In the genomic region with DNA sequence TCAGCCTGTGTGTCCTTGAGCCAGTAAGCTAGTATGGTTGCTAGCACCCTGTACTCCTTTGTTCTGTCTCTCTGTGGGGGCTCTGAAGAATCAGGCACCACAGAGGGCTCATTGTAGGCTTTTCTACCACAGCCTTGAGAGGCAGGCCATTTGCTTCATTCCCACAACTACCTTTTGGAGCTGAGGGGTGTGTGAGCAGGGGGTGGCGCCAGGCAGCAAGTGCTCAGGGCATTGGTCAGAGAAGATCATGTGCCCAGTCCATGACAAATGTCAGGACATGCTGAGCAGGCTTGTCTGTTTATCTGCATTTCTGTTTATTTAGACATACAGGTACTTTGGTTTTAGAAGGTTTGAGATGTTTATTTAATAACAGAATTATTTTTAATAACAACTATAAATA, we compare ENCODE assay signal across 30 mouse cellular contexts. TPM values are rescaled to one million over a fixed set of nuclear protein-coding genes. Genes with fewer than 3 reads are reported as not detected.
DNase-seq lines count a peak whose midpoint lies in the region; ATAC-seq lines count a peak whose summit lies in the region.
"Had no signal": no experiment of that assay in that cellular context is flagged by ENCODE, and none has a peak within 500 bp of the region (broad histone marks: within the 10 kb centered on the region; RNA-seq: fewer than 3 reads in every experiment).

No protein-coding gene starts in this region.

- no peaks in the 10 kb centered on the region for H3K4me1 ChIP-seq in neural tube, embryonic 11.5 days (ENCODE audit: control insufficient read depth, insufficient read depth, low read length)
- no peaks in the 10 kb centered on the region for H3K4me1 ChIP-seq in neural tube, embryonic 15.5 days
- H3K4me1 ChIP-seq in forebrain, embryonic 13.5 days = no peaks in the 10 kb centered on the region
- no peaks in the 10 kb centered on the region for H3K4me1 ChIP-seq in midbrain, embryonic 16.5 days (ENCODE audit: control insufficient read depth, insufficient read depth, low read length)
- no peaks in the 10 kb centered on the region for H3K4me1 ChIP-seq in kidney, embryonic 16.5 days (ENCODE audit: insufficient read depth, low read length)
- H3K4me1 ChIP-seq: forebrain, embryonic 10.5 days; heart, embryonic 10.5 days; heart, embryonic 13.5 days had no signal

- no peaks in the 10 kb centered on the region for H3K36me3 ChIP-seq in neural tube, embryonic 11.5 days (ENCODE audit: control insufficient read depth, insufficient read depth, low read length)
- H3K36me3 ChIP-seq in neural tube, embryonic 15.5 days = no peaks in the 10 kb centered on the region
- no peaks in the 10 kb centered on the region for H3K36me3 ChIP-seq in forebrain, embryonic 13.5 days (ENCODE audit: poor library complexity, severe bottlenecking)
- H3K36me3 ChIP-seq in midbrain, embryonic 16.5 days (ENCODE audit: control insufficient read depth, insufficient read depth, low read length) = no peaks in the 10 kb centered on the region
- no peaks in the 10 kb centered on the region for H3K36me3 ChIP-seq in kidney, embryonic 16.5 days (ENCODE audit: insufficient read depth, low read length)
- H3K36me3 ChIP-seq: forebrain, embryonic 10.5 days; heart, embryonic 10.5 days had no signal

- no peak for ATAC-seq in neural tube, embryonic 11.5 days (ENCODE audit: insufficient read depth, low FRiP score, low TSS enrichment)
- no peak for ATAC-seq in neural tube, embryonic 15.5 days (ENCODE audit: low FRiP score)
- ATAC-seq in forebrain, embryonic 13.5 days = no peak
- no peak for ATAC-seq in midbrain, embryonic 16.5 days
- ATAC-seq in kidney, embryonic 16.5 days (ENCODE audit: low FRiP score, low TSS enrichment) = no peak
- ATAC-seq: CD4-positive, CD25-positive, alpha-beta regulatory T cell, adult 4 months; forebrain, embryonic 14.5 days; forebrain, postnatal 0 days; hindbrain, postnatal 0 days; inflammation-experienced regulatory T-cells, adult 6 months had no signal

- H3K27me3 ChIP-seq in neural tube, embryonic 11.5 days (ENCODE audit: control insufficient read depth, insufficient read depth, low read length) = no peaks in the 10 kb centered on the region
- H3K27me3 ChIP-seq in neural tube, embryonic 15.5 days (replicated peaks) = no peaks in the 10 kb centered on the region
- H3K27me3 ChIP-seq in forebrain, embryonic 13.5 days = no peaks in the 10 kb centered on the region
- no peaks in the 10 kb centered on the region for H3K27me3 ChIP-seq in midbrain, embryonic 16.5 days (ENCODE audit: control insufficient read depth, insufficient read depth, low read depth, low read length)
- no peaks in the 10 kb centered on the region for H3K27me3 ChIP-seq in kidney, embryonic 16.5 days (ENCODE audit: insufficient read depth, low read length)
- H3K27me3 ChIP-seq: heart, embryonic 13.5 days had no signal

- H3K9me3 ChIP-seq in neural tube, embryonic 11.5 days (ENCODE audit: control insufficient read depth, low read length) = no peaks in the 10 kb centered on the region
- no peaks in the 10 kb centered on the region for H3K9me3 ChIP-seq in neural tube, embryonic 15.5 days (replicated peaks)
- no peaks in the 10 kb centered on the region for H3K9me3 ChIP-seq in forebrain, embryonic 13.5 days (replicated peaks)
- H3K9me3 ChIP-seq in midbrain, embryonic 16.5 days (replicated peaks; ENCODE audit: control insufficient read depth, low read length, poor library complexity, severe bottlenecking) = no peaks in the 10 kb centered on the region
- H3K9me3 ChIP-seq in kidney, embryonic 16.5 days (ENCODE audit: low read length) = no peaks in the 10 kb centered on the region
- H3K9me3 ChIP-seq: forebrain, embryonic 10.5 days; G1E; heart, embryonic 10.5 days; heart, embryonic 13.5 days had no signal

- 80% methylated on average over 1 of the region's 1 CpGs for WGBS in neural tube, embryonic 11.5 days
- 88% methylated on average over 1 of the region's 1 CpGs for WGBS in neural tube, embryonic 15.5 days
- 86% methylated on average over 1 of the region's 1 CpGs for WGBS in forebrain, embryonic 13.5 days
- WGBS in midbrain, embryonic 16.5 days = 100% methylated on average over 1 of the region's 1 CpGs
- WGBS in kidney, embryonic 16.5 days = 90% methylated on average over 1 of the region's 1 CpGs

- H3K4me3 ChIP-seq in neural tube, embryonic 11.5 days (ENCODE audit: low read depth, low read length) = no peak overlapping the region
- H3K4me3 ChIP-seq in neural tube, embryonic 15.5 days (replicated peaks) = no peak overlapping the region
- H3K4me3 ChIP-seq in forebrain, embryonic 13.5 days = no peak overlapping the region
- no peak overlapping the region for H3K4me3 ChIP-seq in midbrain, embryonic 16.5 days (ENCODE audit: low read depth, low read length)
- no peak overlapping the region for H3K4me3 ChIP-seq in kidney, embryonic 16.5 days (ENCODE audit: low read length)
- H3K4me3 ChIP-seq: forebrain, embryonic 10.5 days; gastrocnemius, adult 2 months; heart, adult 2 months; heart, embryonic 10.5 days; heart, embryonic 13.5 days had no signal

- H3K9ac ChIP-seq in neural tube, embryonic 11.5 days (ENCODE audit: low read length) = no peak overlapping the region
- H3K9ac ChIP-seq in neural tube, embryonic 15.5 days (replicated peaks) = no peak overlapping the region
- no peak overlapping the region for H3K9ac ChIP-seq in forebrain, embryonic 13.5 days
- H3K9ac ChIP-seq in midbrain, embryonic 16.5 days (ENCODE audit: low read depth, low read length) = no peak overlapping the region
- no peak overlapping the region for H3K9ac ChIP-seq in kidney, embryonic 16.5 days (replicated peaks; ENCODE audit: low read length)
- H3K9ac ChIP-seq: forebrain, postnatal 0 days; heart, embryonic 13.5 days; hindbrain, embryonic 14.5 days had no signal

- H3K4me2 ChIP-seq in neural tube, embryonic 11.5 days (ENCODE audit: low read depth) = no peak overlapping the region
- H3K4me2 ChIP-seq in neural tube, embryonic 15.5 days = no peak overlapping the region
- H3K4me2 ChIP-seq in forebrain, embryonic 13.5 days = no peak overlapping the region
- H3K4me2 ChIP-seq in midbrain, embryonic 16.5 days (ENCODE audit: low read length) = no peak overlapping the region
- no peak overlapping the region for H3K4me2 ChIP-seq in kidney, embryonic 16.5 days (replicated peaks; ENCODE audit: low read depth, low read length)
- H3K4me2 ChIP-seq: heart, embryonic 13.5 days; hindbrain, embryonic 14.5 days had no signal

- no peak overlapping the region for H3K27ac ChIP-seq in neural tube, embryonic 11.5 days (ENCODE audit: low read depth, low read length)
- H3K27ac ChIP-seq in neural tube, embryonic 15.5 days (replicated peaks) = no peak overlapping the region
- H3K27ac ChIP-seq in forebrain, embryonic 13.5 days = no peak overlapping the region
- H3K27ac ChIP-seq in midbrain, embryonic 16.5 days (ENCODE audit: low read length) = no peak overlapping the region
- H3K27ac ChIP-seq in kidney, embryonic 16.5 days (ENCODE audit: low read length) = no peak overlapping the region
- H3K27ac ChIP-seq: forebrain, embryonic 10.5 days; gastrocnemius, adult 2 months; heart, adult 2 months; heart, embryonic 10.5 days; heart, embryonic 13.5 days; hindbrain, embryonic 14.5 days; hindbrain, postnatal 0 days had no signal

- peak; percentile 17 for DNase-seq in neural tube, embryonic 11.5 days (ENCODE audit: low spot score)
- peak; percentile 42 for DNase-seq in ES-CJ7 (ENCODE audit: low read depth, low spot score)
- DNase-seq in R1 (ENCODE audit: low read depth, low spot score) = peak; percentile 61
- DNase-seq: adrenal gland, postnatal 10 days; adrenal gland, postnatal 36 days; B cell, adult 2 months; cerebellum, adult 18-20 months; cerebellum, adult 9-10 months; cerebellum, postnatal 14 days; forebrain, postnatal 0 days; gastrocnemius, adult 2 months; gastrocnemius, postnatal 14 days; heart, adult 2 months; heart, postnatal 14 days; heart, postnatal 4 days had no signal

RNA-seq across cellular contexts. Expression of gene Nsmf, which starts 29.0 kb away (rescaled TPM):
- 52.6 and 56.1 TPM in 2 replicates for polyA plus RNA-seq in neural tube, embryonic 11.5 days (2014; fragmentation: Nextera tagmentation; extraction: Ambion mirVana)
- 149 and 173 TPM in 2 replicates for polyA plus RNA-seq in neural tube, embryonic 15.5 days (2015; fragmentation: Nextera tagmentation; extraction: Ambion mirVana)
- polyA plus RNA-seq in forebrain, embryonic 13.5 days (2015; fragmentation: Nextera tagmentation; extraction: Ambion mirVana) = 125 and 129 TPM in 2 replicates
- 176 and 188 TPM in 2 replicates for polyA plus RNA-seq in midbrain, embryonic 16.5 days (2015; fragmentation: Nextera tagmentation; extraction: Ambion mirVana)
- 101 and 103 TPM in 2 replicates for polyA plus RNA-seq in kidney, embryonic 16.5 days (2015; fragmentation: Nextera tagmentation; extraction: Ambion mirVana)

RNA-seq across cellular contexts. Expression of gene Pnpla7, which starts 49.3 kb away (rescaled TPM):
- 4.3 and 4.6 TPM in 2 replicates for polyA plus RNA-seq in neural tube, embryonic 11.5 days (2014; fragmentation: Nextera tagmentation; extraction: Ambion mirVana)
- polyA plus RNA-seq in neural tube, embryonic 15.5 days (2015; fragmentation: Nextera tagmentation; extraction: Ambion mirVana) = 2.8 and 5.0 TPM in 2 replicates
- 2.4 and 3.5 TPM in 2 replicates for polyA plus RNA-seq in forebrain, embryonic 13.5 days (2015; fragmentation: Nextera tagmentation; extraction: Ambion mirVana)
- 2.8 and 3.8 TPM in 2 replicates for polyA plus RNA-seq in midbrain, embryonic 16.5 days (2015; fragmentation: Nextera tagmentation; extraction: Ambion mirVana)
- 8.4 and 8.7 TPM in 2 replicates for polyA plus RNA-seq in kidney, embryonic 16.5 days (2015; fragmentation: Nextera tagmentation; extraction: Ambion mirVana)

RNA-seq across cellular contexts. Expression of gene Mrpl41, which starts 50.2 kb away (rescaled TPM):
- 144 and 147 TPM in 2 replicates for polyA plus RNA-seq in neural tube, embryonic 11.5 days (2014; fragmentation: Nextera tagmentation; extraction: Ambion mirVana)
- 167 and 179 TPM in 2 replicates for polyA plus RNA-seq in neural tube, embryonic 15.5 days (2015; fragmentation: Nextera tagmentation; extraction: Ambion mirVana)
- 163 and 175 TPM in 2 replicates for polyA plus RNA-seq in forebrain, embryonic 13.5 days (2015; fragmentation: Nextera tagmentation; extraction: Ambion mirVana)
- polyA plus RNA-seq in midbrain, embryonic 16.5 days (2015; fragmentation: Nextera tagmentation; extraction: Ambion mirVana) = 147 and 154 TPM in 2 replicates
- 109 and 118 TPM in 2 replicates for polyA plus RNA-seq in kidney, embryonic 16.5 days (2015; fragmentation: Nextera tagmentation; extraction: Ambion mirVana)

RNA-seq across cellular contexts. Expression of gene Entpd8, which starts 55.0 kb away (rescaled TPM):
- polyA plus RNA-seq in neural tube, embryonic 11.5 days (2014; fragmentation: Nextera tagmentation; extraction: Ambion mirVana) = not detected in 2 replicates
- polyA plus RNA-seq in neural tube, embryonic 15.5 days (2015; fragmentation: Nextera tagmentation; extraction: Ambion mirVana) = 0.43 TPM in 1 of 2 replicates, not detected in the other
- polyA plus RNA-seq in forebrain, embryonic 13.5 days (2015; fragmentation: Nextera tagmentation; extraction: Ambion mirVana) = not detected in 2 replicates
- polyA plus RNA-seq in midbrain, embryonic 16.5 days (2015; fragmentation: Nextera tagmentation; extraction: Ambion mirVana) = not detected in 2 replicates
- polyA plus RNA-seq in kidney, embryonic 16.5 days (2015; fragmentation: Nextera tagmentation; extraction: Ambion mirVana) = 8.6 and 10.0 TPM in 2 replicates
- polyA plus RNA-seq: embryonic facial prominence, embryonic 11.5 days; forebrain, embryonic 10.5 days; forebrain, embryonic 14.5 days; forebrain, postnatal 0 days; G1E; heart, adult 2 months; heart, embryonic 13.5 days; hindbrain, embryonic 11.5 days; hindbrain, embryonic 14.5 days; hindbrain, postnatal 0 days had no signal
